Mouse (Mus musculus) gastrocnemius, postnatal 10 days (tissue): ENCODE measurements around the gene Rap1b. TPM values are rescaled to one million over a fixed set of nuclear protein-coding genes. Genes with fewer than 3 reads are reported as not detected.

ENCODE experiments used
- DNase-seq: peaks from one replicate; pipeline ENCODE4 v3.0.0; 2021; ENCODE audit warnings: mixed read lengths
- total RNA-seq, 2 experiments: library from RNA; stranded (reverse); gene quantifications; 2 replicates each; pipeline ENCODE4 v1.2.3; 2021

Rap1b gene
- total RNA-seq, 2 experiments from 2014 or later = 42.3 to 50.4 TPM

DNA sequence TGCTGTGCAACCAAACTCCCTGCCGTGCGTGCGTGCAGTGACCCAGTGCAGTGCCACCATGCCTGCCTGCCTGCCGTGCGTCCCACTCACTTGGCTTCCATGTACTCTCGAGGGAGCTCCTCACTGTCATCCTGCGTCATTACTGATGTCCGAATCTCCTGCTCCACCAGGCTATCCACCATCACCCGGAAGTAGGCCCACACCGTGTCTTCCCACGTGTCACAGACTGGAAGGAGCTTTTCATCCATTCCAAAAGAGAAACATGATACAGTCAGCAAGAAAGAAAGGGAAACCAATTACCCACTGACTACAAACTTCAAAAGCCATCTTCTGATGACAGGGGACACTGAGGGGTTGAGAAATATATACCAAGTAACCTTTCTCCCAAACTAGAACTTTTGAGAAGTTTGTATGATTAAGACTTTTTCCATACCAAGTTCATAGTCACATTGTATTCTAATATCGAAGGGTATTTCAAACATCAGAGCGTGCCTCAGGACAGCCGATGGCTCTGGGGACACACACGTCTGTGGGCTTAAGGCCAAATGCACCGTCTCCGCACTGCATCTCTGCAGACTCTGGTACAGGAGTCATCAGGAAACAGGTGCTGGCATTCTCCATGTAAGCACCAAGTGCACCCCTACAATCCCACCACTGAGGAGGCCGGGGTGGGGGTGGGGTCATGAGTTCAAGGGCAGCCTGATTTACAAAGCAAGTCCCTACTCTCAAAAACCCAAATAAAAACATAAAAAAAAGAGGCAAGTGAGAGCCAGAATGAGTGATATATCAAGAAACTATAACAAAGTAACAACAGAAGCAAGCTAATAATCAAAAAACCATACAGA, 75.3 kb downstream of the Rap1b start:
- no peak for DNase-seq

DNA sequence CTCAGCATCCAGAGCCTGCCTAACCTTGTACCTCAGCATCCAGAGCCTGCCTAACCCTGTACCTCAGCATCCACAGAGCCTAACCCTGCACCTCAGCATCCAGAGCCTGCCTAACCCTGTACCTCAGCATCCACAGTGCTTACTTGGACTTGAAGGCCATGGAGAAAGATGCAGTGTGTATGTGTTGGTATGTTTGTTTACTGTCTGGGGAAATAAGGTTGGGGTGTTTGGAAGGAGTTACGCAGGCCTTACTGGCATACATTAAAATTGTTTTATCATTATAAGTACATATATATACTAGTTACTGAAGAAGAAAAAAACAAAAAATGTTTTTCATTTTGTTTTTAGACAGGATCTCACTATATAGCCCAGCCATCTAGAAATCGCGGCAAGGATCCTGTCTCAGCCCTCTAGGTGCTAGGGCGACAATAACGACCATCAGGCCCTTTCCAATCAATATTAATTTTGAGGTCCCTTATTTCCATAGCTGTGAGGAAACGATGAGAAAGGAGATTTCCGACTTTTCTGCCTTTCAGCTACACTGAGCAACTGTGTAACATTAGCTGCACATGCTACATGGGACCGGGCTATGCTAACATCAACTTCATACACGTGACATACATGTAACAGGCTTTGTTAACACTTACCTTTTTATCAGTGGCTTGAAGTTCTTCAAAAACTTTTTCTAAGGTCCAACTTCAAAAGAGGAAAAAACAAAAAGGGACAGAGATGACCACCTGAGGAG, 76.1 kb downstream of the Rap1b start:
- no peak for DNase-seq

DNA sequence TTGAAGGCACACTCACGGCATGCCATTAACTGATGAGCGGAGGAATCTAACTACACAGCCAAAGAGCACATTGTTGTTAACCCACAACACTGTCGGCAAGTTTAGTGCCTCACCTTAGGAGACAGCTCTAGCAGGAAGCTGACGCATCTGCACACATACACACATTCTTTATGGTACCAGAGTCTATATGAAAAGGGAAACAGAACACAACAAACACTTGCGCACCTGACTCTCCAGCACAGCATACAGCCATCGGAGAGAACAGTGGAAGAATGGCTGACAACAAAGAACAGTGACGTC, 77.7 kb downstream of the Rap1b start:
- no peak for DNase-seq

DNA sequence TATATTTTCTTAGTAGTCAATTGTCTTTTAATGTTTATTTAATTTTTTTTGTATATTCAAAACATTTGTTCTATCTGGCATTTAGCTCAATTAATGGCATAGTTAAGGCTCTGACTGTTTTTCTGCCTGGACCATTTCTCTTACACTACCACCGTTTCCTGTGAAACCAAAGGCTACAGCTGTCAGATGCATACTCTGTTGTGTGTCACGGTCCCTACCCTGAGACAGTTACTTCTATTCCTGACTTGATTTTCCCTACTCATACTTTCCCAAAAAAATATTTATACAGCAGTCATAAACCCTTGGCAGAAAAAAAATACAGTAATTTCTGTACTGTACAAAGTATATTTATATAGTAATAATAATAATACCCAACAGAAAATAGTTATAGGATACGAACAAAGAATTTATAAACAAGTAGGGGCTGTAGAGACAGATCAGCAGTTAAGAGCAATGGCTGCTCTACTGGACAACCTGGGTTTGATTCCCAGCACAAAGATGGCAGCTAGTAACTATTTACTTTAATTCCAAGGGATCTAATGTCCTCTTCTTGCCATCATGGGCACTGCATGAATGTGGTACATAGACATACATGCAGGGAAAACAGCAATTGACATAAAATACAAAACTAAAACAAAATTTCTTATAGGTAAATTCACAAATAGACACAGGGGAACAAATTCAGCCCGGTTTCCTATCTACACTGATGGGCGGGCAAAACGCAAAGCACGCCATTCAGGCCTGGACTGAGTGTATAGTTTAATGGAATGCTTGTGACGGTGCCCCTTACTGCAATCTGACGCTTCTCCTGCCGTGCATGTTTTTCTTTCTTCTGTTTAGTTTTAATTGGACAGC, 78.3 kb downstream of the Rap1b start:
- no peak for DNase-seq

DNA sequence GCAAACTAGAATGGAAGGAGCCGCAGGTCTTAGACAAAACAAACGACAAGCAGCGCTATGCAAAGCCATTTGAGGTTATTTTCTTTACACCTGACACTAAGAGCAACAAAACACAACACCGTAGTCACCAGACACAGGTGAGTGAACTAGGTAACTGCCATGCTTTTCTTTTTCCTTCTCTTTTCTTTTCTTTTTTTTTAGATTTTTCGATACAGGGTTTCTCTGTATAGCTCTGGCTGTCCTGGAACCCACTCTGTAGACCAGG, 79.0 kb downstream of the Rap1b start:
- no peak for DNase-seq

DNA sequence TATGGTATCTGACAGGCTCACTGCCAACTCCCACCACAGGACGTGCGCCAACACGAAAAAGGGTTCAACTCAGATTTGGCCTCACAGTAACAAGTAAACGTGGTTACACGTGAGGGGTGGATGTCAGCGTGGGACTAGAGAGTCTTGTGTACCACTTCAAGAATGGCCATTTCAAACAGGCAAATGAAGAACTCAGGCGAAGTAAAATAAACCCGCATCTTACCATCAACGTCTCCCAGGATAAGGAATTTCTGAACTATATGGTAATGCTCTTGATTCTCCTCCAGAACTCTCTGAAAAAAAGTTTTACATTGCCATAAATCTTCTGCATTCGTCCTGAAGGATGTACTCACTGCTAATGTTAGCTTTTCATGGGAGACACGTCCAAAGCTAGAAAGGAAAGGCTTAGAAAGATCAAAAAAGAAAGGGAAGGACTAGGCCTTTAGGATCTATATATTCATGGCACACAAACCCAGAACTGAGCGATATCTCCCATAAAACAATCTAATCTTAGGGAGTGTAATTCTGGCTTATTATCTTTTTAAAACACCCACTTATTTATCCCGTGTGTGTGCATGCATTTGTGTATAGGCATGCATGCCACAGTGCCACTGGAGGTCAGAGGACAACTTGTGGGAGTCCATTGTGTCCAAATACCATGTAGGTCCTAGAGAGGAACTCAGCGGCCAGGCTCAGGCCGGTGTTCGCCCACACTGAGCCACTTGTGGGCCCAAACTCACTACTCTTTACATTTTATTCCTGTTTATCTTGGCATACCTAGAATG, 79.5 kb downstream of the Rap1b start:
- DNase-seq = no peak

DNA sequence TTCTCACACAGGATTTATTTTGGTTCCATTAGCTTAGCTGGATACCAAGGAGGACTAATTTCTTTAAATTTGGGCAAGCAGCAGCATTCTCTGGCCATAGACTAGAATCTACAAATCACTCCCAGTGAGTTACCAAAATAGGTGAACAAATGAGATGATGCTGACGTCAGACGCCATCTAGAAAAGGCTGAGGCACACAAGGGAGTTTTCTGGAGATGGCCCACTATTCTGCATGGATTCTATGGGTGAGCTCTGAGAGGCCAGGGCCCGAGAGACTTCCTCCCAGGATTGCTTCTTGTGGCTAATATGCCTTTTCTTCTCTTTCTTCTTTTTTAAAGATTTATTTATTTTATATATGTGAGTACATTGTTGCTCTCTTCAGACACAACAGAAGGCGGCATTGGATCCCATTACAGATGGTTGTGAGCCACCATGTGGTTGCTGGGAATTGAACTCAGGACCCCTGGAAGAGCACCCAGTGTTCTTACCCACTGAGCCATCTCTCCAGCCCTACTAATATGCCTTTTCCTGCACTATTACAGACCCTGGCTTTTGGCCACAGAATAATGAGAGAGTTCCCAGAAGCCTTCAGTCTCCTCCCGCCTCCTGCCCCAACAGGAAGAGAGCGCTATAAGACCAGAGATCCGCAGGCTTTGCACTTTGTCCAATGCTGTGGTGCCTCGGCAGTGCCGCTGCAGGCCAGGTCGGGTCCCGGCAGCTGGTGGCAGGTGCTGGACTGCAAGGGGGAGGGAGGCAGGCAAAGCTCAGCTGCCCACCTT, 80.5 kb downstream of the Rap1b start:
- DNase-seq = no peak

DNA sequence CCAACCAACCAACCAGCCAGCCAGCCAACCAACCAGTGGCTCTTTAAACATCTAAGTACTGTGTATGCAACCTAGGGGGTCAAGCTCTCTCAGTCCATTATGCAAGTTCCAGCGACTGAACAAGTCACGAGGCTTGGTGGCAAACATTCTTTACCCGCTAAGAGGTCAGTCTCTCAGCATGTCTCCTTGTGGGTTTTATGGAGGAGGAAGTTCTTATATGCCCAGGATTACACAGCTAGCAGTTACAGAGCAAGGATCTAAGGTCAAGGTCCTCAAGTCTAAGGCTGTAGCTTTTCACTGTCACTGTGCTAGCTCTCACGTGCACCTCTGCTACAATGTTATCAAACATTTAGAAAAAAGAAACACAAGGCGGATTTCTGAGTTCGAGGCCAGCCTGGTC, 81.2 kb downstream of the Rap1b start:
- DNase-seq = no peak

Other genes with a start within 250 kb of the Rap1b start
- 1 to 10 TPM; 9.3 to 10.0 TPM for gene Cpm, start 216.5 kb downstream of the Rap1b start, total RNA-seq
- 10 to 100 TPM; 34.1 to 36.4 TPM for gene Mdm2, start 135.3 kb downstream of the Rap1b start, total RNA-seq
- gene Slc35e3, start 99.7 kb downstream of the Rap1b start, total RNA-seq = 1 to 10 TPM; 6.9 to 8.0 TPM
- 10 to 100 TPM; 13.8 TPM for gene Nup107, start 53.3 kb downstream of the Rap1b start, total RNA-seq